Mouse (Mus musculus): ENCODE measurements around the gene Pmpca.

DNA sequence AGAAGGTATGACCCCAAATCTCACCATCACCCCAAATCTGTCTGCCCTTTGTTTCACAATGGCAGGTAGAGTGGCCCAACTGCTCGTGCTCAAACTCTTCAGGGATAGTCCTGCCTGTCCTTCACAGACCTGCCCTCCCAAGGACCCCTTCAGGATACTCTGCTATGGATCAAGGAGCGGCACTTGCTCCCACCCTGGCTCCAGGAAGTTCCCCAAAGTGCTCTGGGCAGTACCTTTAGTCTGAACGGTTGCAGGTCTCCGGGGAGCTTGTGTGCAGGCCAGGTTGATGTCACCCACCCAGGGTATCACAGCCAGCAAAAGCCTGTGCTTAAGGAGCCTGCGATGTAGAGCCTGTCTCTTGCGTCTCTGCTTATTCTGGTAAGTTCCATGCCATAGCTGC is 21.2 kb upstream of the Pmpca start:
- TF ChIP-seq CTCF (IDR thresholded peaks at IDR 0.05; ENCODE audit: extremely low read depth, insufficient read depth, low read length) = no peak
- no peak for TF ChIP-seq POLR2A (IDR thresholded peaks at IDR 0.05; ENCODE audit: extremely low read depth, insufficient read depth, low read length)
